Mouse (Mus musculus) lung, postnatal 36 days (tissue): ENCODE measurements around the gene Gprc5a.

Experiments used
- DNase-seq: peaks from one replicate; pipeline ENCODE4 v3.0.0; 2022; ENCODE audit warnings: mixed read lengths

Gprc5a gene

GRCm38 (mm10) chr6:135076202-135076601 lies 10.8 kb downstream of the Gprc5a start:
- DNase-seq = no peak

- no peak for DNase-seq
These were observed 13.0 kb downstream of the Gprc5a start for GRCm38 (mm10) chr6:135078420-135078819.

- no peak for DNase-seq
These were observed 18.6 kb downstream of the Gprc5a start for GRCm38 (mm10) chr6:135083991-135084502.

GRCm38 (mm10) chr6:135085703-135086102 lies 20.3 kb downstream of the Gprc5a start:
- DNase-seq = no peak

GRCm38 (mm10) chr6:135087721-135088451 lies 22.4 kb downstream of the Gprc5a start:
- peak; percentile 79 for DNase-seq

GRCm38 (mm10) chr6:135089786-135090185 lies 24.3 kb downstream of the Gprc5a start:
- no peak for DNase-seq

DNA sequence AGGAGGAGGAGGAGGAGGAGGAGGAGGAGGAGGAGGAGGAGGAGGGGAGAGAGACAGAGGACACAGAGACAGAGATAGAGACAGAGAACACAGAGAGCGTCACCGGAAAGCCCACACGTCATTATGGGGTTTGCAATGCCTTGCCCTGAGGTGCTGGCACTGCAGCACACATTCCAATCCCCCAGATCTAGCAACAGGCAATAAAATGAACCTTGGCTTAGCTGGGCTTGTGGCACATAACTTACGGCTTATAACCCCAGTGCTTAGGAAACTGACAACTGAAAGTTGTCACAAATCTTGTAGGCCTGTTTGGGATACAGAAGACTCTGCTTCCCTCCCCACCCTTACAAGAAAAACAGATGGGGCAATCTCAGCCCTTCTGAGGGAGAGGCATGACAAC lies 25.2 kb downstream of the Gprc5a start:
- no peak for DNase-seq

GRCm38 (mm10) chr6:135092798-135093470 lies 27.5 kb downstream of the Gprc5a start:
- DNase-seq = no peak

- no peak for DNase-seq
These were observed 35.5 kb downstream of the Gprc5a start for GRCm38 (mm10) chr6:135100787-135101472.

DNA sequence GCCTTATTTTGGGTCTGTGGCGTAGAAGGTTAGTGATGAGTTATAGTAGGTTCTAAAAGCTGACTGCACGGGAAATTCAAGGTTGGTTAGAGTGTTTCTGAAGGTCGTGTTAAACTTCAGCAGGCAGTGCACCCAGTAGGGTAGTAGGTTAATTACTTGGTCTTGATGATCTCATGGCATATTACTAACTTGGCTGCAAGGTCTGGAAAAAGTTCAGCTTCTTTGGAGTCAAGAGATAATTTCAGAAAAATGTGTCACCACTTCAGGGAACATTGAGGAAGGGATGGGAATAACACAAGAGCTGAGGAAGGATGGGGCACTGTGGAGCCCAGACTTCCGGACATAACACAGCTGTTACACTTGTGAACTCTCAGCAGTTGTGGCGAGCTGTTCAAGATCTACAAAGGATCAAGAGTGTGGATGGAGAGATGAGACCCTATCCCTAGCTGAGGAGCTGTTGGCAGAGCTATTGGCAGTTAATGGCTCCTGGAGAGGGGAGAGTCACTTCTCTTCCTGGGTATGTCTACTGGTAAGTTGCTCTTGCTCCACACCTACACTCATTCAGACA lies 37.4 kb downstream of the Gprc5a start:
- no peak for DNase-seq

GRCm38 (mm10) chr6:135107014-135107413 lies 41.6 kb downstream of the Gprc5a start:
- no peak for DNase-seq

DNA sequence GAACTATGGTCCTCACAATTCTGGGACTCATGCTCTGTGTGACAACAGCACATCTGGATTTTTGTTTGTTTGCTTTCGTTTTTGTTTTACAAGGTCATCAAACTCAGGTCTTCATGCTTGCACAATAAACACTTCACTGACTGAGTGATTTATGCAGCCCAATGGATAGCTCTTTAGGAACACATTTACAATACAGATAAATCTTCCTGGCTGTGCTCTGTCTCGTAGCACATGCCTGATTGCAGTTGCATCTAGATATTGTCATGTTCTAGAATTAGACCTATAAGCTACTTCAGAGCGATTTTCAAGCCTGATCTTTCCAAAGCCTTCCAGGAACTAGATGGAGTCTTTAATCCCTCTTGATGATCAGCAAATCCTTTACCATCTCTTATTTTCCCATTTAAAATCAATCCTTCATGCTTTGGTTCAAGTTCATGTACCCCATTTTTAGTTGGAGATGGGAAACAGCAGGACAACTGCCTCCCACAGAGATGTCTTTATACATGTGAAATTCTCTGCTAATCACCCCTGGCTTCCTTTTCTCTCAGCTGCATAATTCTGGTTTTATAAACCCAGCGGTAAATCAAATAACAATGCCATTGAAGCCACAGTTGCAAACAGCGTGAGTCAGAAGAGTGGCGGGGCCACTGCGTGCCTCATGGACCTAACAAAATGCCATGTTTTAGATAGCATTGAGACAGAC lies 47.1 kb downstream of the Gprc5a start:
- no peak for DNase-seq

GRCm38 (mm10) chr6:135113114-135113436 lies 47.6 kb downstream of the Gprc5a start:
- DNase-seq = no peak

DNA sequence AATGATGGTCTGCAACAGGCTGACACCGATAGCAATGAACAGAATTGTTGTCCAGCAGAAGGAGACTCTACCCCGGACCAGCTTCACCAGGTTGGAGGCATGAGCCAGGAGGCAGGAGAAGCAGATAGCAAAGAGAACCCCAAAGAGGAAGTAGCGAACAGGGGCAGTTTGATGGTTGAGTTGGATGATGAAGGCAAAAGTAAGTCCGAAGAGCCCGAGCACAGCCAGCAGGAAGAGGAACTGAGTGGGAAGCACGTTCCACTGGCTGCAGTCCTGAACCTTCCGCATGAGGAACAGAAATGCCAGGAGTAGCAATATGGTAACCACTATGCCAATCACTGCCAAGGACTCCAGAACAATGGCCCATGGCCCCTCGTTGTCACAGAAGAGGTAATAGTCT lies 51.0 kb downstream of the Gprc5a start:
- no peak for DNase-seq

- no peak for DNase-seq
These were observed 52.7 kb downstream of the Gprc5a start, which contains the start of gene Gprc5d for GRCm38 (mm10) chr6:135118183-135118582. TSS of gene Gprc5d (minus strand) at chr6:135118283.

- no peak for DNase-seq
These were observed 59.4 kb downstream of the Gprc5a start for GRCm38 (mm10) chr6:135124755-135125380.

GRCm38 (mm10) chr6:135133086-135133485 lies 67.6 kb downstream of the Gprc5a start:
- no peak for DNase-seq

DNA sequence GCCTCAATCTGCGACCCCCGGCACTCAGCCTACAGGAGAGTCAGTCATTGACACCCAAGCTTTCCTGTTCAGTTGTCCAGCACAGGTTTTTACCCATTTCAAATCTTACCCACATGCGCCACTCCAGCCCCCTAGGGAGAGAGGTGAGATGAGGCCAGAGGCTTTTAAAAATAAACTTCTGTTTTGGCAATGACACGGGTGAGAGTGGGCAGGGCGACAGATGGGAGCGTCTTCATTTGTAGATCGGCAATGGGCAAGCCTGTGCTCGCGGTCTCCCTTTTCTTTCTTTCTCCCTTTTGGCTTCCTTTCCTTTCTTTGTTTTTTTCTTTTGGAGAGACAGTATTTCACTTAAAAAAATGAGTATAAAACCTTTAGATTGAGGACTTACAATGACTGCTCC lies 68.0 kb downstream of the Gprc5a start:
- DNase-seq = no peak
